Mouse (Mus musculus) heart, embryonic 11.5 days (tissue): ENCODE results near the gene Ndufa4l2. TPM values are rescaled to one million over a fixed set of nuclear protein-coding genes. Genes with fewer than 3 reads are reported as not detected.

Experiments
- ATAC-seq: fragments of 200-750 bp; cut with Nextera tagmentation; replicated peaks from 2 replicates; pipeline ENCODE4 v1.8.0; 2017; ENCODE audit warnings: moderate library complexity; ENCODE audit not compliant: insufficient number of reproducible peaks, low FRiP score, low TSS enrichment
- H3K27ac ChIP-seq: fragments of 300-500 bp; sonication (generic); 2 replicates; pipeline ENCODE4 v1.5.1; 2014; ENCODE audit warnings: mild to moderate bottlenecking, low read depth, low read length
- H3K27me3 ChIP-seq: fragments of 300-500 bp; sonication (generic); 2 replicates; pipeline ENCODE4 v1.6.1; 2014; ENCODE audit warnings: mild to moderate bottlenecking, low read length, mixed read lengths; ENCODE audit not compliant: control insufficient read depth, insufficient read depth
- H3K36me3 ChIP-seq: fragments of 300-500 bp; sonication (generic); 2 replicates; pipeline ENCODE4 v1.6.1; 2014; ENCODE audit warnings: mild to moderate bottlenecking, low read length, moderate library complexity, mixed read lengths; ENCODE audit not compliant: control insufficient read depth, insufficient read depth
- H3K4me1 ChIP-seq: fragments of 300-500 bp; sonication (generic); 2 replicates; pipeline ENCODE4 v1.6.1; 2014; ENCODE audit warnings: low read length; ENCODE audit not compliant: control insufficient read depth, insufficient read depth
- H3K4me2 ChIP-seq: fragments of 300-500 bp; sonication (generic); 2 replicates; pipeline ENCODE4 v1.6.1; 2014; ENCODE audit warnings: mild to moderate bottlenecking, moderate library complexity
- H3K4me3 ChIP-seq: fragments of 300-500 bp; sonication (generic); 2 replicates; pipeline ENCODE4 v1.5.1; 2014; ENCODE audit warnings: low read depth, low read length
- H3K9ac ChIP-seq: fragments of 300-500 bp; sonication (generic); 2 replicates; pipeline ENCODE4 v1.6.1; 2014; ENCODE audit warnings: mild to moderate bottlenecking, low read depth, low read length, moderate library complexity
- H3K9me3 ChIP-seq: fragments of 300-500 bp; sonication (generic); replicated peaks from 2 replicates; pipeline ENCODE4 v1.6.1; 2016; ENCODE audit warnings: low read length; ENCODE audit not compliant: control insufficient read depth
- WGBS: fragments of 180-500 bp; shearing (Covaris S2); extraction: QIAGEN DNeasy Blood & Tissue Kit; methylation state at CpG from one replicate; pipeline ENCODE4 v1.1.7; 2014; ENCODE audit not compliant: insufficient replicate concordance; 5-methylcytosine and 5-hydroxymethylcytosine counted together
- polyA plus RNA-seq: library from polyadenylated mRNA; unstranded; fragments of >200 nt; fragmentation: Nextera tagmentation; extraction: Ambion mirVana; gene quantifications from 2 replicates; pipeline ENCODE4 v1.2.1, GENCODE M21; 2014

Gene Ndufa4l2
- polyA plus RNA-seq, 1 experiment from 2014 or later = 13.9 TPM

DNA sequence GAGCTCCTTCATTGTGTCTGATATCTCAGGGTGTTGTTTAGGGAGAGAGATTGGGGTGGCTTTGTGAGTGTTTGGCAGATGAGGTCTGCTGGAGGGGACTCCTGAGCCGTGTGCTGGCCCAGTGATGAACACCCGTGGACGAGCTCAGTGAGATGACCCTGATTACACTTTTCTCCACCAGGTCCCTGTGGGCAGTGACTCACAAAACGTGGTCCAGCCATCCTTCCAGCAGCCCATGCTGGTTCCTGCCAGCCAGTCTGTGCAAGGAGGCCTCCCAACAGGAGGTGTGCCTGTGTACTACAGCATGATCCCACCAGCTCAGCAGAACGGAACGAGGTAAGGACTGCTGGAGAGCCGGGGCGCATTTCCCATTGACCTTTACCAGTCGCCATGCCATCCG is 29.5 kb upstream of the Ndufa4l2 start:
- Histone ChIP-seq H3K4me2 (no peak overlapping the region), H3K4me3 (no peak overlapping the region), H3K27ac (no peak overlapping the region), H3K9ac (no peak overlapping the region), H3K36me3 (peaks cover 13% of the 10 kb centered on the region), H3K4me1 (no peaks in the 10 kb centered on the region), H3K9me3 (no peaks in the 10 kb centered on the region), H3K27me3 (no peaks in the 10 kb centered on the region)
- ATAC-seq = no peak
- 83% methylated on average over 10 of the region's 10 CpGs for WGBS

DNA sequence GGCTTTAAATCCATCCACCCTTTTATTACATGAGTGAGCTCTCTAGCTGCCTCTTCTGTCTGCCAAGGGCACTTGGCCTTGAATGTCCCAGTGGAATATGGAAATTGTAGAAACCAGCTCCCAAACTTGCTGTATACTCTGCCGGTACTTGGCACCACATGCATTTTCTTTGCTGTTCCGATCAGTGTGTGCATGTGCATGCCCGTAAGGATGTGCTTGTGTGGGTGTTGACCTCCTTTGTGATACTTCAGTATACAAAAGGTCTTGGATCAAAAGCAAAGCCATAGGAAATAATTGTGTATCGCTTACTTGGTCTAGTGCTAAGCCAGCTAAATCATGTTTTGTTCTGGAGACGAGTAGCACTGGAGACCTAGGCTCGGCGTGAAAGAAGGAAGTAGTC is 25.9 kb upstream of the Ndufa4l2 start:
- Histone ChIP-seq H3K4me3 (no peak overlapping the region), H3K9me3 (no peaks in the 10 kb centered on the region), H3K27ac (no peak overlapping the region), H3K4me1 (no peaks in the 10 kb centered on the region), H3K4me2 (no peak overlapping the region), H3K27me3 (no peaks in the 10 kb centered on the region), H3K9ac (no peak overlapping the region), H3K36me3 (peaks cover 20% of the 10 kb centered on the region)
- no peak for ATAC-seq
- WGBS = 87% methylated on average over 7 of the region's 7 CpGs

DNA sequence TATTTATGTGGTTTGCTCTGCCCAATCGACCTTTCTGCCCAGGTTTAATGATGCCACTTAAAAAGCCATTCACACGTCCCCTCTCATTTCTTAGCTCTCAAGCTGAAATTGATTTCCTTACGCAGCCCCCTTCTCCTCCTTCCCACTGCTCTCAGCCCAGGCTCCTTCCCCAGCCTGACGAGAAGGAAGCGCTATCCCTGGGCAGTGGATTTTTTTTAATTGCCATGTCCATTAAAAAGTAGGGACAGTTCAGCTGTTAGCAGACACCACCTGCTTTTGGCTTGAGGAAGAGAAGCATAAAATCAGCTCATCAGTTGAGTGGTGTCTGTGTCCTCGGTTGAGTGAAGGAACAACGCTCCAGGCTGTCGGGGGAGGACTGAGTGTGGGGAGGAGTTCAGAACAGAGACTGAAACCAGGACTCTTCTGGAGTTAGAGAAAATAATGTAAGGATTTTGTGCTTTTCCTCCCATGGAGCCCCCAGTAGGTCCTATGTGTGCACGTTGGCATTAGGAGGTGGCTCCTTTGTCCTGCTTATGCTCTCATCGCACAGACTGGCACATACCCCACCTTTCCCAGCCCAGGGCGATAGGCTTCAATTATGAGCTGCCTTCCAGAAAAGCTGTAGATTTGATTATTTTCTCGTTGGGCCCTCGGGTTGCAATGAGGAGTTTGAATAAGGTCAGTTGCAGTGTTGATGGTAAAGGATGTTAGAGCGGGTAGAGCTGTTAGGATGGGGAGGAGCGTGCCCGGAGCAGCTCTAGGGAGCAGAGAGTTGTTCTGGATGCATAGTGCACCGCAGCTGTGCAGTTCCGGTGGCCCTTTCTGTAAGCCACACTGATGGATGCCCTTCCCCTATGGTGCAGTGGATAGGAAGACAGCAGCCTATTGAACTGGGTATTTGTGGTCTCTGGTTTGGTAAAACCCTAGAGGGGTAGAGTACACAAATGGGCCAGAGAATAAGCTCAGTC is 24.3 kb upstream of the Ndufa4l2 start:
- Histone ChIP-seq H3K9ac (no peak overlapping the region), H3K4me3 (no peak overlapping the region), H3K27me3 (no peaks in the 10 kb centered on the region), H3K9me3 (no peaks in the 10 kb centered on the region), H3K27ac (no peak overlapping the region), H3K4me1 (no peaks in the 10 kb centered on the region), H3K4me2 (no peak overlapping the region), H3K36me3 (peaks cover 28% of the 10 kb centered on the region)
- 84% methylated on average over 18 of the region's 18 CpGs for WGBS
- no peak for ATAC-seq

DNA sequence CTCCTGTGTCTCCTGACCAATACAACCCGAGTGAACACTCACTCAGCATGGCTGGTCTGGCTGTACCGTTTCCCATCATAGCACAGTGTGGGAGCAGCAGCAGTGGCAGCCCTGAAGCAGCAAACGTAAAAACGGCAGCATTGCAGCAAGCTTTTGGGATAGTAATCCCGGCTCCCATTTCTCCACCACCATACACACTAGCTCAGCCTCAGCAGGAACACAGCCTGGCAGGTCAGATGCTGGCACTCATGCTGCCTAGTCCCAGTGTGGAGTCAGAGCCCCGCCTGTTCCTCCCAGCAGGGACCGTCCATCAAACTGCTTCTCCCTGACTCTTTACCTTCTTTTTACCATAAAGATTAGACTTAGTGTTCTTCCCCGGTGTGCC is 23.6 kb upstream of the Ndufa4l2 start:
- Histone ChIP-seq H3K9ac (no peak overlapping the region), H3K4me2 (no peak overlapping the region), H3K27me3 (no peaks in the 10 kb centered on the region), H3K27ac (no peak overlapping the region), H3K36me3 (peaks cover 29% of the 10 kb centered on the region), H3K4me3 (no peak overlapping the region), H3K4me1 (no peaks in the 10 kb centered on the region), H3K9me3 (no peaks in the 10 kb centered on the region)
- WGBS = 81% methylated on average over 8 of the region's 8 CpGs
- ATAC-seq = no peak

DNA sequence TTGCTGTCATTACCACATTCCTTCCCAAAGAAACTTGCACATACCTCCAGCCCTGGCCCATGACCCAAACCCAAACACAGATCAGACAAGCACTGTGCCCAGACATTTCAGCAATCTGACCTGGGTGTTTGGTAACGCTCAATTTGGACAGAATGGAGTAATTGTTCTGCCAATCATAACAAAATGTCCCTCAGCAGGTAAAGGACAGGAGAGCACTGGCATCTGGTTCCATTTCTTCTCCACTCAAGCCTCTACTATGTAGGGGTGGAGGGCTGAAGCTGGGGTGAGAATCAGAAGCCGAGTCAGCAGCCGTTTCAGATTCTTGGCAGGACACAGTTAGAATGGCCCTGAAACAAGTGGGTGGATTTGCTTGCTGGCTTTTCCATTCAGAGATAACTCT is 22.6 kb upstream of the Ndufa4l2 start:
- ATAC-seq = no peak
- Histone ChIP-seq H3K36me3 (peaks cover 32% of the 10 kb centered on the region), H3K4me2 (no peak overlapping the region)

DNA sequence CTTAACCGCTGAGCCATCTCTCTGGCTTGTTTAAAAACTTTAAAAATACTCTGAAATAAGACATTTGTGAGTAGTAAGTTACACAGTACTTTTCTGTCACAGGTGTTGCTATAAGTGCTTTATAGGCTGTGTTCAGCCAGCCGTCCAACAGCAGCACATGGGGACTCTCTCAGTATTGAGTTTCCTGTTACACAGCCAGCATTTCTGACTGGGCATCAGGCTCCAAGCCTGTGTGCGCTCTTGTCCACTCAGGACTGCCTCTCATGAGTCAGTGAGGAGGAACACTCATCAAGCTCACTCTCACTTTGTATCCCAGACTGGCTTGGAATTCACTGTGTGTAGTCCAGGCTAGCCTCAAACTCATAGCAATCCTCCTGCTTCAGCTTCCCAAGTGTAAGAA is 18.6 kb upstream of the Ndufa4l2 start:
- Histone ChIP-seq H3K4me1 (no peaks in the 10 kb centered on the region), H3K4me3 (no peak overlapping the region), H3K27me3 (no peaks in the 10 kb centered on the region), H3K9me3 (no peaks in the 10 kb centered on the region), H3K36me3 (peaks cover 44% of the 10 kb centered on the region), H3K27ac (no peak overlapping the region), H3K9ac (no peak overlapping the region), H3K4me2 (no peak overlapping the region)
- ATAC-seq = no peak
- WGBS = 95% methylated on average over 3 of the region's 3 CpGs

More for the DNA sequence above, 22.6 kb upstream of the Ndufa4l2 start:
- H3K9ac ChIP-seq = no peak overlapping the region
- 83% methylated on average over 3 of the region's 3 CpGs for WGBS
- H3K27ac ChIP-seq = no peak overlapping the region
- H3K9me3 ChIP-seq = no peaks in the 10 kb centered on the region
- no peak overlapping the region for H3K4me3 ChIP-seq
- H3K4me1 ChIP-seq = no peaks in the 10 kb centered on the region
- H3K27me3 ChIP-seq = no peaks in the 10 kb centered on the region

DNA sequence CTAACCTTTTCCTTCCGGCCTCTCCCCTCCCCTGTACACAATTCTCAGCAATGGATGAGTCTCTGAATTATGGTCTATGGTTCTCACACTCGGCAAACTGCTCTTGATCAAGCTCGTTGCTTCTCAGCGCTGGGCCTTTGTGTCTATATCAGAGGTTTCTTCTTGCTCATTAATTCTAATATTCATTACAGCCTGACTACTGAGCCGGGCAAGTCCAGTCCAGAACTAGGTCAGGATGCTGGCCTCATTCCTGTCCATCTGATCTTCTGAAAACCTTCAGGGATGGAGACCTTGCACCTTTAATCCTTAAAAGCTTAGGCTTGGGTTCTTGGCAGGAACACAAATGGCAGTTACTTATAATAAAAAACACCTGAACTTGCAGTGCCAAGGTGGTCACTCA is 15.3 kb upstream of the Ndufa4l2 start:
- Histone ChIP-seq H3K4me2 (no peak overlapping the region), H3K27ac (no peak overlapping the region), H3K27me3 (no peaks in the 10 kb centered on the region), H3K9ac (no peak overlapping the region), H3K4me1 (no peaks in the 10 kb centered on the region), H3K4me3 (no peak overlapping the region), H3K36me3 (peaks cover 33% of the 10 kb centered on the region), H3K9me3 (no peaks in the 10 kb centered on the region)
- 81% methylated on average over 5 of the region's 5 CpGs for WGBS
- no peak for ATAC-seq

DNA sequence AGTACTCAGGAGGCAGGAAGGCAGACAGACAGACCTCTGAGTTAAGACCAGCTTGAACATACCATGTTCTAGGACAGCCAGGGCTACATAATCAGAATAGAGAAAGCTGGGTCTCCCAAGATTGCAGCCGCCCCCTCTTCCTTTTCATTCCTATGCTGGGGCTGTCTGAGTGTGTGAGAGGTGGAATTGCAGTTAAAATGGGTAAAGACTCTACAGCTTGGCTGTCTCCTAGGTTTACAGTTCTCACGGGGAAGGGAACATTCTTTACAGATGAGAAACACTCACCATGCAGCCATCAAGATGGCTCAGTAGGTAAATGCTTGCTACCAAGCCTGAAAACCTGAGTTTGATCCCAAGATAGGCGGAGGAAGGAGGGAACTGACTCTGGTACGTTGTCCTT is 14.7 kb upstream of the Ndufa4l2 start:
- 84% methylated on average over 4 of the region's 4 CpGs for WGBS
- Histone ChIP-seq H3K36me3 (peaks cover 28% of the 10 kb centered on the region), H3K27ac (no peak overlapping the region), H3K9me3 (no peaks in the 10 kb centered on the region), H3K27me3 (no peaks in the 10 kb centered on the region), H3K4me1 (no peaks in the 10 kb centered on the region), H3K4me3 (no peak overlapping the region), H3K4me2 (no peak overlapping the region), H3K9ac (no peak overlapping the region)
- no peak for ATAC-seq
